Mouse (Mus musculus) urinary bladder, postnatal 4 days (tissue): ENCODE data around the gene Slc5a2.

Source experiments
- DNase-seq, 2 experiments: peaks; one replicate each; pipeline ENCODE4 v3.0.0; 2021 to 2022; ENCODE audit warnings: low spot score in 2 of 2

Gene Slc5a2

DNA sequence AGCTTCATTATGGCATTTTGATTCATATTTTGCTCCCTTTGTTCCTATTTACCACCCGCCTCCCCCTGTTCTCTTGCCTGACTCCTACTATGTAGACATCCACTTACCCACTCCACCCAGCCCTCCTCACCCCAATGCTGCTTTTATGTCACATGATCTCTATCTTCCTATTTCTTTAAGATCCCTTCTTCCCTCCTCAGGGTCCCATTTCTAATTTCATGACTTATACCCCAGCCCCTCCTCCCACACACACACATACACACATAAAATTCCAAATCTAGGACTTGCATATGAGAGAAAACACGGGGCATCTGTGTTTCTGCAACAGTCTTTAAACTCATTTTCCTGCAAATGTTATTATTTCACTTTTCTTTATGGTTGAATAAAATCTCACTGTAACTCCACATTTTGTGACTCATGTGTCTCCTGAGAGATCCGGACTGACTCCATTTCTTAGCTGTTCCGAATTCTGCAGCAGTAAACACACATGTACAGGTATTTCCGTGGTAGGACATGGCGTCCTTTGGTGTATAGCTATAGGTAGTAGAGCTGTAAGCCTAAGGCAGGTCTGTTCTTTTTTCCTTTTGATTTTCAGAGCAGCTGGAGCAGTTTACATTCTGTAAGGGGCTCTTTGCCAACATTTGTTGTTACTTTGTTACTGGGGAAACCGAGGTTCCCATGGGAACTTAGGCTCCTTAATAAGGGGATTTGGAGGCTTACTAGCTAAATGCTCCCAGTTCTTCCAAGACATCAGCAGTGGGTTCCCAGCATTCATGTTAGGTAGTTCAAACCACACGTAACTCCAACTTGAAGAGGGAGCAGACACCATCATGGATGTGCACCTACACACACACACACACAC lies 33.3 kb downstream of the Slc5a2 start:
- DNase-seq, result no peak

DNA sequence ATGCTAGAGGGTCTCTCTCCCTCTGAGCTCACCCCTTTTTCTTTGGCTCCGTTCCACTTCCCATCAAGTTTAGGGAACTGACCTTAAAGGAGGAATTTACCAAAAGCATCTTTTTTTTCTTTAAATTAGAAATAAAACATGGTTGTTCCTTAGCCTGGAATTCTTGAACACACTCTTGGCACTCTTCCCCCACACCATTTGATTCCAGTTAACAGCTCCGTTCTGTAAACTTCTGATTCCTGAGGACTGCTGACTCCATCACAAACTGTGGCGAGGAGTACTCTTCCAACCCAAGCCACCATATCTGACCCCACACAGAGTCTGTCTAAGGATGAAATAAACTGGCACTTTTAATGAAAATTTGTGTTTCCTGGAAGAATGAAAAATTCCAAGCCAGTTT lies 35.5 kb downstream of the Slc5a2 start:
- DNase-seq, result no peak

DNA sequence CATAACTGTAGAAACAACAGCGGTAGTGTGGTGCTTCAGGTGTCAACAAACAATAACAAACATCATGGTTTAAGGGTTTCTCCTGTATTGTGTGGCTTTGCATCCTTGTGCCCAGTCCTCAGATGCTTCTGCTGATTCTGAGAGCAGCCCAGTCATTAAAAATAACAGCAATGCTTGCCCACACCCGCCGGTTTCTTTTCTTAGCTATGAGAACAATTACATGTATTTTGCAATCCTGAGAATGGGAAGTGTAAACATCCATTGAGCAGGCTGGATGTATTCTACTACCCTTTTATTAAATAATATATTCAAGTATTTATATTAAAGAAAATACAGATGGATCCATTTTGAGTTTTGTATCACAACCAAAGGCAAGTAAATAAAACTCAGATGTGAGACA lies 36.7 kb downstream of the Slc5a2 start:
- no peak for DNase-seq

DNA sequence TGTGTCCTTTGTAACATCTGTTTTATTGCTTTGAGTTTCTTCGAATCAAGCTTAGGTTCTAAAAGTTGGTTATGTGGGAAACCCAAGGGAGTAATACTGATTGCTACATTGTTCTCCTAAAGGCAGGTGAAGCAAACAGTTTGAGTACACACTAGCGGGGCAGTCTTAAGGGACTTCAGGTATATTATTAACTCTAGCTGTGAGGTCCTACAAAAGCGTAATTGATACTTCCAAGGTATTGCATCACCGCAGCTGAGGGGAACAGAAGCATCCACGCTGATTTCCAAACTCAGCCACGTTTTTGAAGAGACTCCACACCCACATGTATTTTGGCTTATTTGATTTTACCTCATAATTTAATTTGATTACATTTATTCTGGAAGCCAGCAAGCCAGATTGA lies 38.7 kb downstream of the Slc5a2 start:
- no peak for DNase-seq

DNA sequence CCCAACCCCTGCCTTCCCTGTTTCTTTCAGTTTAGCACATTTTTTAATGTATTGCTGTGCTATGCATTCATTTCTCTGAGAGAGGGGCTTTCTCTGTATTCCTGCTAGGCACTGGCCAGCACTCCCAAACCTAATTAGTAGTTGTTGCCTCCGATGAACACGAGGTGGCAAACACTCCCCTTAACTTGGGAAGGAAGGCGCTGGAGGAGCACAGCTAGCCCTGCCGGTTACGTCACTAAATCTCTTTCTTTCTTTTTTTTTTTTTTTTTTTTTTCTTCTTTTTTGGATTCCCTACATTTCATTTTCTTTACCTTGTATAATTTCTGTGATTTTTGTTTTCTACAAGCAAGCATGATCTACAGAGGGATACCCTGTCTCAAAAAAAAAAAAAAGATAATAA lies 39.5 kb downstream of the Slc5a2 start:
- DNase-seq, result peak in 1 of 2 experiments; percentile 65

DNA sequence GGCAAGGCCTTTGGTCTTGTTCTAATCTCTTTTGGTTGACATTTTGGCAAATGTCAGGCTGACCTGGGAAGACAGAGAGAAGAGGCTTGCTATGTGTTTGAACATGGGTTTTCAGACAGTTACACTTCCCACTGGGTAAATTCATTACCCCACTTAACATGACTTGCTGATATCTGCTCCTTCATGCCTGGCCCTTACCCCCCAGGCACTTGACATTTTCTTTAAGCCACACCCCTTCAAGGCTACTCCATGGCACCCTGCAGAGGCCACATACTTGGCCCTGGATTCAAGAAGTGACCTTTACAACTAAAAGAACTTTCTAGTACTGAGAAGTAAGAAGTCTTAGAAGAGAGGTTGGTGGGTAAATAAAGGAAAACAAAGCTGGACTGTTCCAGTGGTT lies 42.4 kb downstream of the Slc5a2 start:
- no peak for DNase-seq

DNA sequence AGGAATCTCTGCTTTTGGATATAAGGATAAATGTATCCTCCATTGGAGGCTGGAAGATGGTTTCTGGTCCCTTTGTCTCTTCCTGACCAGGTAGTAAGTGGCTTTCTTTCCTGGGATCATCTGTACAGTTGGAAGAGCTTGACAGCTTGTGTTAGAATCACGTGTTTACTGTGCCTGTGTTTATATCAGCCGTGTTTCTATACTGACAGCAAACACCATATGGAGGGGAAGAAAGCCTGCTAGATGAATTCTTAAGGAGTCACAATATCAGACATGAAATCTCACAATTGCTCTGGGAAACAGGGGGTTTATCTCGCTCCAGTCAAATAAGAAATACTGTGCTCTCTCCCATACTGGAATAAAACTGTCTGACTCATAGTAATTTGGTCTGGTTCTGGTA lies 43.8 kb downstream of the Slc5a2 start:
- no peak for DNase-seq

DNA sequence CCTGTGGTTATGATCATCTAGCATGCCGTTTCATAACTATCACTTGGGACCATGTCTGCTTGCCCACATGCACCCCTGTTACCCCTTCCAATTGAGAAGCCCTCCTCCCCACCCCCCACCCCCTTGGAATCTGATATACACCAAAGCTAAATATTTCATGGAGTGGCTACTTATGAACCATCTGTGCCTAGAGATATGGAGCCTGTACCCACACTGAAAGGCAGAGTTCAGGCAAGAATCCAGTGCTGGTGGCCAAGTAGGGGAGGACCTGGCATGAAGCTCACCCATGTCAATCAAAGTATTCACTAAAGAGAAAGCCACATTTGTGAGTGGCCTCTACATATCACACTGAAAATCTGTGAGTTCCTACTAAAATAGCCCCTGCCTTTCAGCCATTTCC lies 44.3 kb downstream of the Slc5a2 start:
- DNase-seq, result no peak

DNA sequence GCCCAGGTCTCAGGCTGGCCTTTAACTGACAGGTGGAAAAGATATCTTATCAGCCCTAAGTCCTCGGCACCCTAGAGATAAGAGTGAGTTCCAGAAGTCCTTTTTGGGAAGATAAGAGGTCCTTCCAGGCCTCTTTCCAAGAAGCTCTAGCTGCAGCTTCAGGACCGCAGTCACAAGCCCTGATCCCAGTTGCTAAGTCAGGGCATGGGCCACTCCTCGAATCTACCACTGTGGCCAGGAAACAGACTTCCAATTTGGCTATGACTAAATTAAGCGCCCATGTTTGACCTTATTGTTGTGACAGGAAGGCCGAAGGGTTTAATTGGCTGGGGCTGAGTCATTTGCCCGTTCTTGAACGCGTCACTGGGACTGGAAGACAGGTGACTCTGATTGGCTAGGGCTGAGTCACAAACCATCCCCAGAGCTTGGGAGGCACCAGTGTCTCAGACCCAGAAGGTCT lies 44.8 kb downstream of the Slc5a2 start:
- DNase-seq, result no peak

DNA sequence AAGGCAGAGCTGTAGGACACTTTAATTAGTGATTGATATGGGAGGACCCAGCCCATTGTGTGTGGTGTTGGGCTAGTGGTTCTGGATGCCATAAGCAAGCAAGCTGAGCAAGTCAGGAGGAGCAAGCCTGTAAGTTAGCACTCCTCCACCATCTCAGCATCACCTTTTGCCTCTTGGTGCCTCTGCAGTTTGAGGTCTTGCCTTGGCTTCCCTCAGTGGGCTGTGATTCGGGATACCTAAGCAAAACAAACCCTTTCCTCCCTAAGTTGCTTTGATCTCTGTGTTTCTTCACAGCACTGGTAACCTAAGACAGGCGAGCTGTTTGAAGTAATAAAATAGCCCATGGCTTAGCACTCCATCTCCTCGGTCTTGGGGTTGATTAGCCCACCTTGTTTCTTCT lies 45.8 kb downstream of the Slc5a2 start:
- no peak for DNase-seq

DNA sequence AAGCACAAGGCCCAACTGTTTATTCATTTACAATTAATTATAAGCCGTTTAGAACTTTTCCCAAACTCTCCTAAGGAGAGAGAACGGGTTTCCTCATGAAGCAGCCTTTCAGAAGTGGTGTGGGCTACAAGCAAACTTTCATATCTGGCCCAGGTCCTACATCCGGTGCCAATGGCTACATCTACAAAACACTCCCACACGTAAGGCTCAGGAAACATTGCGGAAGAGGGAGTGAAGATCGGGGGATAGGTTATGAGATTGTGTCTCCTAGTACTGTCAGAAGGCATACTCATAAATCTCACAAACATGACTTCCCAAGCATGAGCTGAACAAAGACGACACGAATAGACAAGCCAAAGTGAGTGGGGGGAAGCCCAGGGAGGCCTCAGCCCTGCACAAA lies 46.4 kb downstream of the Slc5a2 start:
- DNase-seq, result no peak

DNA sequence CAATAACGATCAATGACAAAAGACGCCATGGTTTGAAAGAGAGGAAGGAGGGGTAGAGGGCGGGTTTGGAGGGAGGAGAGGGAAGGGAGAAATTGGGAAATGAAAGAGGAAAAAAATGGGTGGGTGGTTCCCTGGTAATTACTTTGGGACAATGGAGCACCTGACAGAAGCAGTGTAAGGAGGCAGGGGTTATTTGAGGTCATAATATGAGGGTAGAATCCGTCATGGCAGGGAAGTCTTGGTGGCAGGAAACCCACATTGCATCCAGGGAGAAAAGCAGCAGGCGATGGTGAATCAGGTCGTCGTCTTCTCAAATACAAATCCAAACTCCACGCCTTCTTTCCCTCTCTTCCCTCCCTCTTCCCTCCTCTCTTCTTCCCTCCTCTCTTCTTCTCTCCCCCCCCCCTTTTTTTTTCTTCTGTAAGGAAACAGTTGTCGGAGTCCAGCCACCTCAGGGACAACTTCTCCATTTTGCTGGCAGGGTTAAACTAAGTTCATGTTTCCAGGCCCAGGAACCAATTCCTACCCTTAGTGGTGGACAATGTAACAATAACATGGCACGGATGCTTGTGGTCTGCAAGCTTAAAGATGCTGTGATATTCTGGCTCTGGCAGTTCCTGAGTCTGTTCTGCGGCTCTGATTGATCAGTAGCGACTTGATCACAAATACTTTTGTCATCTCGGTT lies 47.1 kb downstream of the Slc5a2 start:
- DNase-seq, result no peak

DNA sequence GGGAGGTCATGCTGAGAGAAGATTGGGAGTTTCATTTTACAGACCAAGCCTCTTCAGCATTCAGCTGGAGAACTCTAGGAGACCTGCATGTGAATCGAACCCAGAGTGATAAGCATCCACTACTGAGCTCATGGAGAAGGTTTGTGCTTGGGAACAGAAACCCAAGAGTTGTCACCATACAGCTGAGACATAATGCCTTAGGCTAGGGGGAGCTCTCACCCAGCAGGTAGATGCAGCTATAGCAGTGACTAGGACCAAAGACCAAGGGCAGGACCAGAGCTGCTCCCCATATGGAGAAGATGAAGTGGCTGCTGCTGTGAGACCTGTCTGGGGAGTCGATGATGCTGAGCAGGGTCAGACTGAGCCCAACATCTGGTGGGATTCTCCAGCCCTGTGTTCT lies 48.1 kb downstream of the Slc5a2 start:
- DNase-seq, result peak in 1 of 2 experiments; percentile 53

DNA sequence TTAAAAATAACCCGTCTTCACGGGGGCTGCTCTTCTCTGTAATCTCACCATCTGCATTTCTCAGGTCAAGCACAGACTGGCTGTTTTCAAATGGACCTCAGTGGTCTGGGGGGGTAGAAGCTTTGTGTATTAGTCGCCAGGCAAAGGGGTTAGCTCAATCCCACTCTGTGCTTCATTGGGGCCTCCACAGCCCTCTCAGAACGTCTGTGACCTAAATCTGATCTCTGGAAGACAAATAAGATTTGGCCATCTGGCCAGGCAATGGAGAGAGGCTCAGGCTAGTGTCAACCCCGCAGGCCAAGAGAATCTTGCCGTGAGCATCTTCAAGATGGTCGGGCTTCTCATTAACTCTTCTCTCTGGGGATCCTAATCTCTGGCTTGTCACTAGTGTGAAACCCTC lies 49.0 kb downstream of the Slc5a2 start:
- no peak for DNase-seq

DNA sequence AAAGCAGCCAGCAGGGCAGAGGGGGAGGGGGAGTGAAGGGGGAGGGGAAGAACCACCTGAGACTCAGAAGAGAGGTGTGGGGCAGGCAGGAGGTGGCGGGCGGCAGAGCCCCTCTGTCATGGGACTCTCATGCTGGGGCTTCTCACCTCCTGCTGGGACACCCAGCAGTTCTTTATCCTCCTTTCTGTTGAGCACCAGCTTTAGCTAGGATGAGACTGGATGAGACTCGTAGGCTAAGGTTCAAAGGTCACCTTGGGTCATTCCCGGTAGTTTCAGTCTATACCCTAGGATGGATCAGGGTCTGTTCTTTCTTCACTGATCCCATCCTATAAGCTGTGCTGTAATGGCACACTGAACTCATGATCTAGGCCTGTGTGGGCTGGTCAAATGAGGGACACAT lies 51.6 kb downstream of the Slc5a2 start:
- peak in 1 of 2 experiments; percentile 3 for DNase-seq

DNA sequence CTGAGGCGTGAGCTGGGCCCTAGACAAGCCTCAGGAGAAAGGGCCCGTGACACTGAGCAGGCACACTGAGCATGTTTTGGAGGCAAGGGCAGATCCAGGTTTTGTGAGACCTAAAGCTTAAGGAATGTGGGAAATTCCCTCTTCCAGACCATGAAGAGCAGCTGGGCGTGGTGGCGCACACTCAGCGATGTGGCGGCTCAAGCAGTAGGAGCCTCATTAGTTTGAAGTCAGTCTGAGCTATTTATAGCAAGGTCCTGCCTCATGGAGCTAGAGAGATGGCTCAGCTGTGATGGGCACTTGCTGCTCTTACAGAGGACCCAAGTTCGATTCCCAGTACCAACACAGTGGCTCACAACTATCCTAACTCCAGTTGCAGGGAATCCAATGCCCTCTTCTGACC lies 53.7 kb downstream of the Slc5a2 start:
- peak in 1 of 2 experiments; percentile 12 for DNase-seq

DNA sequence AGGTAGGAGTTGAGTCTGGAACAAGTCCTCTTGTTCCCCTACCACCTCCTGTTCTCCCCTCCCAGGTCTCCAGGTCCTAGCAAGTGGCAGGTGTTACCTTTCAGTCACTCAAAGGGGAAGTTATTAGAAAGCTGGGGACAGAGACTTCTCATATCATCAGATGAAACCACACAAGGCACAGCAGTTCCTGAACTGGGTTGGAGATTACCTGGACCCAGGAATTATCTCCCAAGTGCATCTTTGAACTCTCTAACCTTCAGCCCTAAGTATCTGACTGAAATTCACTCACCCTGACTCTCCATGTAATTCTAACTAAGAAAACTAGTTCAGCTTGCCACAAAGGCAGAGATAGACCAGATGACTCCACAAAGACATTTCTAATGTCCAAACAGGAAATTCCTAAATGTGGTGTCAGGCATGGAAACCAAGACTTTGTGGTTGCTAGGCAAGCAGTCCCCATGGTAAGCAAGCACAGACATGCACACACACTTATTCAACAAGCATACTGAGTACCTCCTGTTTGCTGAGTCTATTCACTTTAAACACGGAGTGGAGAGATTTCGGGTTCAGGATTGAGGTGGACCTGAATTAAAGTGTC lies 54.9 kb downstream of the Slc5a2 start:
- no peak for DNase-seq

DNA sequence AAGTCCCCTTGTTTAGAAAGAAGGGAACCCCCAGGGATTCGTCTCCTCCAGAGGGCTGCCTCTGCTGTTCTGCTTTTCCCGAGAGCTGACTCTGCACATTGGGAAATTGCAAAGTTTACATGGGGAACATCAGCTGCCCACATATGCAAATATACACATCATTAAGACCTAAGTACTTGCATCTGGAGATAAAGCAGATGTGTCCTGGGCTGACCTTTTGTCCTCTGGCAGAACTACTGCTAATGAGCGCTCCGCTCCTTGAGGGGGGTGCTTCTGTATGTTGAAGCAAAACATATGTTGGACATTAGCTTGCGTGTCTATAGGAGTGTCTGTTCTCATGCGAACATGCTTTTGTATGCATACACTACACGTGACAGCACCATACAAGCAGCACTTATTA lies 55.8 kb downstream of the Slc5a2 start:
- peak in 1 of 2 experiments; percentile 26 for DNase-seq
